Comparison of ENCODE assay signal across 11 mouse cellular contexts in the genomic region with DNA sequence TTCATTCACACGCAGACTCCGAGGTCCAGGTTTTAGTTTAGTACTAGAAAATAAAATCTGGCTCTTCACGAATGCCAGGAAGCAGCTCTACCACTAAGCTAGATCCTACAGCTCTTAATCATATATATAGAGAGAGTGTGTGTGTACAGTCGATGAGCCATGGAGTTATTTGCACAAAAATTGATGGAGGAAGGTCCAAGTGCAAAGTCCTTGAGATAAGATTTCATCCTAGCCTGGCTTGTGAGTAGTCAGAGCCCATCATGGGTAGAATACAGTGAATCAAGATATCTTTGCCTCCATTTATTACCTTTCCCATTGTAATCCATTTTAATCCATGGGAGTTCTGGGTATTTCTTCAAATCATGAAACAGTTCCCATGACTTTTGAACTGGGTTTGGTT. TPM values are rescaled to one million over a fixed set of nuclear protein-coding genes. Genes with fewer than 3 reads are reported as not detected.
DNase-seq lines count a peak whose midpoint lies in the region; ATAC-seq and TF ChIP-seq lines count a peak whose summit lies in the region.
"Had no signal": no experiment of that assay in that cellular context is flagged by ENCODE, and none has a peak within 500 bp of the region (broad histone marks: within the 10 kb centered on the region; RNA-seq: fewer than 3 reads in every experiment).

No protein-coding gene starts in this region.

- no peaks in the 10 kb centered on the region for H3K27me3 ChIP-seq in lung, embryonic 16.5 days (ENCODE audit: control insufficient read depth, insufficient read depth, low read depth, low read length)
- H3K27me3 ChIP-seq in forebrain, postnatal 0 days (ENCODE audit: insufficient read depth, low read length) = no peaks in the 10 kb centered on the region
- H3K27me3 ChIP-seq in liver, embryonic 12.5 days (replicated peaks) = no peaks in the 10 kb centered on the region
- H3K27me3 ChIP-seq in stomach, embryonic 14.5 days (ENCODE audit: control insufficient read depth, insufficient read depth, low read length) = no peaks in the 10 kb centered on the region

- no peak for TF ChIP-seq CTCF in forebrain, postnatal 0 days (IDR thresholded peaks at IDR 0.05; ENCODE audit: low read depth)

- DNase-seq in lung, postnatal 4 days = no peak
- no peak for DNase-seq in forebrain, postnatal 0 days
- no peak for DNase-seq in cerebellum, postnatal 14 days
- DNase-seq in gastrocnemius, adult 8-10 months (ENCODE audit: low spot score in 2 of 2) = no peak
- DNase-seq in adrenal gland, postnatal 36 days = no peak
- DNase-seq: kidney, postnatal 36 days; right cerebral cortex, adult 18-20 months had no signal

- H3K9ac ChIP-seq in lung, embryonic 16.5 days (ENCODE audit: low read length) = no peak overlapping the region
- H3K9ac ChIP-seq in forebrain, postnatal 0 days = no peak overlapping the region
- no peak overlapping the region for H3K9ac ChIP-seq in liver, embryonic 12.5 days
- no peak overlapping the region for H3K9ac ChIP-seq in stomach, embryonic 14.5 days (replicated peaks; ENCODE audit: low read depth, low read length)

- ATAC-seq in lung, embryonic 16.5 days (ENCODE audit: low read depth) = no peak
- no peak for ATAC-seq in forebrain, postnatal 0 days
- no peak for ATAC-seq in liver, embryonic 12.5 days
- no peak for ATAC-seq in stomach, embryonic 14.5 days (ENCODE audit: insufficient number of reproducible peaks, insufficient read depth, low FRiP score, low read depth)

- H3K27ac ChIP-seq in lung, embryonic 16.5 days (ENCODE audit: low read length) = no peak overlapping the region
- H3K27ac ChIP-seq in forebrain, postnatal 0 days (ENCODE audit: low read depth, low read length) = no peak overlapping the region
- H3K27ac ChIP-seq in liver, embryonic 12.5 days = no peak overlapping the region
- no peak overlapping the region for H3K27ac ChIP-seq in stomach, embryonic 14.5 days (ENCODE audit: low read length)

- H3K9me3 ChIP-seq in lung, embryonic 16.5 days (ENCODE audit: control insufficient read depth, low read length) = no peaks in the 10 kb centered on the region
- H3K9me3 ChIP-seq in forebrain, postnatal 0 days (ENCODE audit: low read length) = no peaks in the 10 kb centered on the region
- no peaks in the 10 kb centered on the region for H3K9me3 ChIP-seq in liver, embryonic 12.5 days (replicated peaks)
- H3K9me3 ChIP-seq in stomach, embryonic 14.5 days (ENCODE audit: control insufficient read depth, low read depth, low read length) = no peaks in the 10 kb centered on the region

- WGBS in lung, embryonic 16.5 days = 87% methylated on average over 4 of the region's 4 CpGs
- 90% methylated on average over 4 of the region's 4 CpGs for WGBS in forebrain, postnatal 0 days
- 79% methylated on average over 4 of the region's 4 CpGs for WGBS in liver, embryonic 12.5 days (ENCODE audit: insufficient replicate concordance)
- 89% methylated on average over 4 of the region's 4 CpGs for WGBS in stomach, embryonic 14.5 days

- H3K36me3 ChIP-seq in lung, embryonic 16.5 days (ENCODE audit: control insufficient read depth, insufficient read depth, low read length) = peaks cover 6% of the 10 kb centered on the region
- peaks cover 10% of the 10 kb centered on the region; the same call in 1 of the 2 replicates for H3K36me3 ChIP-seq in forebrain, postnatal 0 days (ENCODE audit: insufficient read depth)
- H3K36me3 ChIP-seq in liver, embryonic 12.5 days = peaks cover 26% of the 10 kb centered on the region
- H3K36me3 ChIP-seq in stomach, embryonic 14.5 days (ENCODE audit: control insufficient read depth, insufficient read depth, low read length) = peaks cover 9% of the 10 kb centered on the region

- peak overlapping the region; percentile 82 for H3K4me2 ChIP-seq in lung, embryonic 16.5 days (ENCODE audit: low read depth, low read length)
- peak overlapping the region; percentile 86 for H3K4me2 ChIP-seq in forebrain, postnatal 0 days (ENCODE audit: low read depth)
- peak overlapping the region; percentile 75 for H3K4me2 ChIP-seq in liver, embryonic 12.5 days
- peak overlapping the region; percentile 73; the same call in 1 of the 2 replicates for H3K4me2 ChIP-seq in stomach, embryonic 14.5 days (replicated peaks; ENCODE audit: low read depth, low read length)

- peaks cover 7% of the 10 kb centered on the region; the same call in 1 of the 2 replicates for H3K4me1 ChIP-seq in lung, embryonic 16.5 days (replicated peaks; ENCODE audit: control insufficient read depth, insufficient read depth, low read length)
- H3K4me1 ChIP-seq in forebrain, postnatal 0 days (ENCODE audit: insufficient read depth) = peaks cover 9% of the 10 kb centered on the region
- peaks cover 11% of the 10 kb centered on the region; the same call in 1 of the 2 replicates for H3K4me1 ChIP-seq in liver, embryonic 12.5 days
- H3K4me1 ChIP-seq in stomach, embryonic 14.5 days (ENCODE audit: control insufficient read depth, insufficient read depth, low read length) = peaks cover 4% of the 10 kb centered on the region; the same call in 1 of the 2 replicates

- H3K4me3 ChIP-seq in lung, embryonic 16.5 days (ENCODE audit: low read length) = peak overlapping the region; percentile 93
- peak overlapping the region; percentile 87; the same call in 1 of the 2 replicates for H3K4me3 ChIP-seq in forebrain, postnatal 0 days (ENCODE audit: low read depth, low read length)
- peak overlapping the region; percentile 81; the same call in 1 of the 2 replicates for H3K4me3 ChIP-seq in liver, embryonic 12.5 days
- H3K4me3 ChIP-seq in stomach, embryonic 14.5 days (ENCODE audit: low read depth, low read length) = no peak overlapping the region

RNA-seq across cellular contexts. Expression of gene Utp20, which starts 1.0 kb away (rescaled TPM):
- polyA plus RNA-seq in lung, embryonic 16.5 days (2015; fragmentation: Nextera tagmentation; extraction: Ambion mirVana) = 12.3 and 12.7 TPM in 2 replicates
- 15.2 and 18.5 TPM in 2 replicates for total RNA-seq in forebrain, postnatal 0 days (2014; rRNA removed)
- polyA plus RNA-seq in forebrain, postnatal 0 days (2015; fragmentation: Nextera tagmentation; extraction: Ambion mirVana) = 2.9 and 4.3 TPM in 2 replicates
- polyA plus RNA-seq in liver, embryonic 12.5 days (2016; fragmentation: Nextera tagmentation; extraction: Ambion mirVana) = 15.5 and 17.2 TPM in 2 replicates
- 21.5 and 24.5 TPM in 2 replicates for polyA plus RNA-seq in stomach, embryonic 14.5 days (2014; fragmentation: Nextera tagmentation; extraction: Ambion mirVana)
- 10 to 100 TPM; 10.3 to 17.2 (median 11.7) TPM for total RNA-seq in gastrocnemius, adult 8-10 months (2022)
- 10 to 100 TPM; 26.8 to 28.5 TPM for total RNA-seq in adrenal gland, postnatal 36 days (2021)

RNA-seq across cellular contexts. Expression of gene Slc5a8, which starts 58.2 kb away (rescaled TPM):
- 0.05 and 0.08 TPM in 2 replicates for polyA plus RNA-seq in lung, embryonic 16.5 days (2015; fragmentation: Nextera tagmentation; extraction: Ambion mirVana)
- 0.14 and 0.15 TPM in 2 replicates for total RNA-seq in forebrain, postnatal 0 days (2014; rRNA removed)
- polyA plus RNA-seq in forebrain, postnatal 0 days (2015; fragmentation: Nextera tagmentation; extraction: Ambion mirVana) = 0.06 and 0.07 TPM in 2 replicates
- 0.07 TPM in 1 of 2 replicates, not detected in the other for polyA plus RNA-seq in liver, embryonic 12.5 days (2016; fragmentation: Nextera tagmentation; extraction: Ambion mirVana)
- 0.06 and 0.22 TPM in 2 replicates for polyA plus RNA-seq in stomach, embryonic 14.5 days (2014; fragmentation: Nextera tagmentation; extraction: Ambion mirVana)
- total RNA-seq in gastrocnemius, adult 8-10 months (2022) = not detected
- total RNA-seq in adrenal gland, postnatal 36 days (2021) = under 1 TPM in 1 of 2 experiments, not detected in 1; 0.07 TPM
- polyA plus RNA-seq: macrophage had no signal
